Mouse (Mus musculus): Measurements from ENCODE around the gene Lrrc4.

Gene Lrrc4

DNA sequence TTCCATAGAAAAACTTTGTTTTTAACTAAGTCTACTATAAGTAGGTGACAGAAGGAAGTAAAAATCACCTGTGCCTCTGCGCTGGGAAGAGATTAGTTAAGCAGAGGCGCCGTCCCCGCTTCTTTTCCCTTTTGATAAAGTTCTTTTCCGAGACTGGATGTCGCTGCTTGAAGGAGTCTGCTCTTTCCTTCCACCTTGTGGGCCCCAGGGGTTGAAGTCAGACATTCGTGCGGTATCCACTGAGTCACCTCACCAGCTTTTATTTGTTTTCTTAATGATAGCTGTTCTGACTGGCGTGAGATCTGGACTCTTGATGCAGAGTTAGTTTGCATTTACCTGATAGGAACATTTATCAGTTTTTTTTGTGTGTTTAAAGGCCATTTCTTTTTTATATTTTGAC lies 96.4 kb downstream of the Lrrc4 start:
- no peaks in the 10 kb centered on the region for H3K9me3 ChIP-seq (ENCODE audit: low read length)
- no peak overlapping the region for H3K4me3 ChIP-seq (replicated peaks; ENCODE audit: low read length)
- peaks cover 4% of the 10 kb centered on the region; the same call in 1 of the 2 replicates for H3K36me3 ChIP-seq (ENCODE audit: insufficient read depth, low read length)
- TF ChIP-seq CTCF (conservative IDR thresholded peaks at IDR 0.05; ENCODE audit: low read length): no peak
- no peak for TF ChIP-seq NANOG (IDR thresholded peaks at IDR 0.05; ENCODE audit: borderline replicate concordance, low read length)
- no peak for TF ChIP-seq POU5F1 (IDR thresholded peaks at IDR 0.05; ENCODE audit: borderline replicate concordance, low read length)
- H3K27me3 ChIP-seq (ENCODE audit: insufficient read depth, low read length): no peaks in the 10 kb centered on the region
- H3K4me1 ChIP-seq (replicated peaks; ENCODE audit: low read depth, low read length): no peaks in the 10 kb centered on the region

DNA sequence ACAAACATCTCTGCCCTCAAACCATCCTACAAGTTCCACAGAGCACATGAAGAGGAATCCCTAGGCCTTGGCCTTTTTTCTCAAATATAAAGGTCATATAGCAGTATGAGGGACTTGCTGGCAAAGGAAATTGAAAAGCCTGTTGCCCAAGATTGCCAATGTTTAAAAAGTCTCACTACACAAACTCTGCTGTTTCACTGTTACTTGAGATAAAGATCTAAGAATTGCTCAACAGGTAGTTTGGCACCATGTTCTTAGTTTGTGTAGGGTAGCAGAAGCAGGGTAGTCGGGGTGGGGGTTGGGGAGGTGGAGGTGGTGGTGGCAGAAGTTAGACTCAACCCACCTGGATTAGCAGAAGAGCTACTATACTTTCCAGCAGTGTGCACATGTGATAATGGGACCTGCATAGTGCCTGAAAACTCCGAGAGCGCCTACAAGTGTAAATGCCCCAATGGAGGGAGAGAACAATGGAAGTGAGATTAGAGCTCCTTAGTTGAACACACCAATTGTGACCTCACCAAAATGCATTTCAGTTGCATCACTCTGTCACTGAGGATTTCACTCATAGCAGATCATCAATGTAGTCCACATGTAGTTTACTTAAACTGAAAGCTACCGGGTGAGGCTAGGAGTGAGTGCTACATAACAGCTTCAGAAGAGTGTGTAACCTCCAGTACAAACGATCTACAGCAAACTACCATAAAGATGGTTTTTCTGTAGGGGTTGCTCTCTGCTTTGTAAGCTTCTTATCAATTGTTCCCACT lies 97.5 kb downstream of the Lrrc4 start:
- Histone ChIP-seq H3K4me1 (replicated peaks; ENCODE audit: low read depth, low read length) (peaks cover 10% of the 10 kb centered on the region), H3K9me3 (ENCODE audit: low read length) (no peaks in the 10 kb centered on the region), H3K27me3 (ENCODE audit: insufficient read depth, low read length) (no peaks in the 10 kb centered on the region), H3K4me3 (replicated peaks; ENCODE audit: low read length) (no peak overlapping the region), H3K36me3 (ENCODE audit: insufficient read depth, low read length) (peaks cover 4% of the 10 kb centered on the region; the same call in 1 of the 2 replicates)
- TF ChIP-seq NANOG (IDR thresholded peaks at IDR 0.05; ENCODE audit: borderline replicate concordance, low read length) (no peak), POU5F1 (IDR thresholded peaks at IDR 0.05; ENCODE audit: borderline replicate concordance, low read length) (no peak), CTCF (conservative IDR thresholded peaks at IDR 0.05; ENCODE audit: low read length) (no peak)

GRCm38 (mm10) chr6:28731246-28731645 lies 100.3 kb downstream of the Lrrc4 start:
- 0 out of 2 replicates have a peak, but pooled peaks cover 9% of the 10 kb centered on the region for H3K36me3 ChIP-seq (ENCODE audit: insufficient read depth, low read length)
- H3K4me3 ChIP-seq (replicated peaks; ENCODE audit: low read length): no peak overlapping the region
- H3K9me3 ChIP-seq (ENCODE audit: low read length): no peaks in the 10 kb centered on the region
- H3K27me3 ChIP-seq (ENCODE audit: insufficient read depth, low read length): no peaks in the 10 kb centered on the region
- TF ChIP-seq POU5F1 (IDR thresholded peaks at IDR 0.05; ENCODE audit: borderline replicate concordance, low read length) (no peak), CTCF (conservative IDR thresholded peaks at IDR 0.05; ENCODE audit: low read length) (no peak), NANOG (IDR thresholded peaks at IDR 0.05; ENCODE audit: borderline replicate concordance, low read length) (no peak)
- H3K4me1 ChIP-seq (replicated peaks; ENCODE audit: low read depth, low read length): peaks cover 15% of the 10 kb centered on the region

DNA sequence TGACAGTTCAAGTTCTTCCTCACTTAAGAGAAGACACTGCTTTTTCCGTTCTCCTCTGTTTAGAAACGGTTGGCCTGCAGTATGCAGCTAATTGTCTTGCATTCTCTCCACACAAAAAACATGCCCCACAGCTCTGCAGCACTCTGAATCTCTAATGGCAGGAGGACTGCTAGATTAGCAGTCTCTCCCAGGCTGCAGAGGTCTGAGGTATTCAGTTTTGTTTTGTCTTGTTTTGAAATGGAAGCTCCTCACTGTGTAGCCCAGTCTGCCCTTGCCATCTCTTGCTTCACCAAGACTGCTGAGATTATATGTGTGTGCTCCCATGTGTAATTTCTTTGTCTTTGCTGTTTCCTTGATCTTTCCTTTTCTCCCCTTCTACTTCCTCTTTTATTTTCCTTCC lies 101.9 kb downstream of the Lrrc4 start:
- Histone ChIP-seq H3K27me3 (ENCODE audit: insufficient read depth, low read length) (no peaks in the 10 kb centered on the region), H3K4me3 (replicated peaks; ENCODE audit: low read length) (no peak overlapping the region), H3K9me3 (ENCODE audit: low read length) (no peaks in the 10 kb centered on the region), H3K36me3 (ENCODE audit: insufficient read depth, low read length) (peaks cover 17% of the 10 kb centered on the region), H3K4me1 (replicated peaks; ENCODE audit: low read depth, low read length) (peaks cover 18% of the 10 kb centered on the region)
- no peak for TF ChIP-seq NANOG (IDR thresholded peaks at IDR 0.05; ENCODE audit: borderline replicate concordance, low read length)
- TF ChIP-seq CTCF (conservative IDR thresholded peaks at IDR 0.05; ENCODE audit: low read length): no peak
- no peak for TF ChIP-seq POU5F1 (IDR thresholded peaks at IDR 0.05; ENCODE audit: borderline replicate concordance, low read length)

DNA sequence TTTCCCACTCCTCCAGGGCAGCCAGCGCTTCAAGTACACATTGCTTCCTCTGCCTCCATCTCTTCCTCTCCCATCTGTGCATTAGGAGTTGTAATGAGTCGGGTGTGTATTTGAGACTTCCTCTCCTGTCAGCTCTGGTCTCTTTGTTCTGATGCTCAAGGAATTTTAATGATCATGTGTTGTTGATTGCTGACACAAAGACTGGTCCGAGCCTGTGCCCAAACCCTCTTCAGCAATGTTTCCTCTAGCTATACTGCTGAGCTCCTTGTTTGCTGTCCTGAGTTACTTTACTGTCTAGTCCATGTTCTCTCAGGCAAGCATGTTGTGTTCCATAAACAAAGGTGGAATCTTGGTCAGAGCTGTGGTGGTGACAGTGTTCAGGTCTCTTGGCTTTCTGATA lies 102.3 kb downstream of the Lrrc4 start:
- TF ChIP-seq POU5F1 (IDR thresholded peaks at IDR 0.05; ENCODE audit: borderline replicate concordance, low read length) (no peak), CTCF (conservative IDR thresholded peaks at IDR 0.05; ENCODE audit: low read length) (no peak), NANOG (IDR thresholded peaks at IDR 0.05; ENCODE audit: borderline replicate concordance, low read length) (peak; percentile 52; the same call in 1 of the 2 replicates)
- Histone ChIP-seq H3K36me3 (ENCODE audit: insufficient read depth, low read length) (peaks cover 17% of the 10 kb centered on the region), H3K4me1 (replicated peaks; ENCODE audit: low read depth, low read length) (peaks cover 22% of the 10 kb centered on the region), H3K9me3 (ENCODE audit: low read length) (no peaks in the 10 kb centered on the region), H3K4me3 (replicated peaks; ENCODE audit: low read length) (no peak overlapping the region), H3K27me3 (ENCODE audit: insufficient read depth, low read length) (no peaks in the 10 kb centered on the region)

GRCm38 (mm10) chr6:28724776-28725175 lies 106.8 kb downstream of the Lrrc4 start:
- TF ChIP-seq CTCF (conservative IDR thresholded peaks at IDR 0.05; ENCODE audit: low read length) (no peak), POU5F1 (IDR thresholded peaks at IDR 0.05; ENCODE audit: borderline replicate concordance, low read length) (no peak), NANOG (IDR thresholded peaks at IDR 0.05; ENCODE audit: borderline replicate concordance, low read length) (no peak)
- no peaks in the 10 kb centered on the region for H3K27me3 ChIP-seq (ENCODE audit: insufficient read depth, low read length)
- peaks cover 32% of the 10 kb centered on the region for H3K4me1 ChIP-seq (replicated peaks; ENCODE audit: low read depth, low read length)

DNA sequence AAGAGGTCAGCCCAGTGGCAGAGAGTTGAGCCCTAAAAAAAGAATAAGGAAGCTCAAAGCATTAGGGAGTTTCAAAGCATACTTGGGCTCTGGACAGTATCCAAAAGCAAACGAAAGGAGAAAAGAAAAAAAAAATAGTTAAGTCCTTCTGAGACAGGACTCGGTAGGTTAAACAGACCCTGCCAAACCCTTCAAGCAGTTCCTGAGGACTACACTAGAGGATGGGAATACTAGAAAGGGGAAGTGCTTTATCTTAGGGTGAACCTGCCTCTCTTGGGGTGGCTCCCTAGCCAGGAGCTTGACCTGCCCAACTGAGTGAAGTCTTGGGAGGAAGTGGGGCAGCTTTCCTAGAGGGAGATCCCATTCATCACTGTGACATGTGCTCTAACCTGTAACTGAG lies 108.5 kb downstream of the Lrrc4 start:
- H3K9me3 ChIP-seq (ENCODE audit: low read length): no peaks in the 10 kb centered on the region
- no peaks in the 10 kb centered on the region for H3K27me3 ChIP-seq (ENCODE audit: insufficient read depth, low read length)
- no peak for TF ChIP-seq POU5F1 (IDR thresholded peaks at IDR 0.05; ENCODE audit: borderline replicate concordance, low read length)
- no peak for TF ChIP-seq NANOG (IDR thresholded peaks at IDR 0.05; ENCODE audit: borderline replicate concordance, low read length)
- peaks cover 21% of the 10 kb centered on the region for H3K4me1 ChIP-seq (replicated peaks; ENCODE audit: low read depth, low read length)
- H3K4me3 ChIP-seq (replicated peaks; ENCODE audit: low read length): no peak overlapping the region
- H3K36me3 ChIP-seq (ENCODE audit: insufficient read depth, low read length): peaks cover 17% of the 10 kb centered on the region

More at GRCm38 (mm10) chr6:28724776-28725175, 106.8 kb downstream of the Lrrc4 start:
- H3K9me3 ChIP-seq (ENCODE audit: low read length): no peaks in the 10 kb centered on the region
- H3K4me3 ChIP-seq (replicated peaks; ENCODE audit: low read length): no peak overlapping the region
- peaks cover 17% of the 10 kb centered on the region for H3K36me3 ChIP-seq (ENCODE audit: insufficient read depth, low read length)

- Histone ChIP-seq H3K9me3 (ENCODE audit: low read length) (no peaks in the 10 kb centered on the region), H3K27me3 (ENCODE audit: insufficient read depth, low read length) (no peaks in the 10 kb centered on the region), H3K4me1 (replicated peaks; ENCODE audit: low read depth, low read length) (peaks cover 21% of the 10 kb centered on the region), H3K4me3 (replicated peaks; ENCODE audit: low read length) (no peak overlapping the region), H3K36me3 (ENCODE audit: insufficient read depth, low read length) (peaks cover 6% of the 10 kb centered on the region)
- no peak for TF ChIP-seq POU5F1 (IDR thresholded peaks at IDR 0.05; ENCODE audit: borderline replicate concordance, low read length)
- no peak for TF ChIP-seq NANOG (IDR thresholded peaks at IDR 0.05; ENCODE audit: borderline replicate concordance, low read length)
- no peak for TF ChIP-seq CTCF (conservative IDR thresholded peaks at IDR 0.05; ENCODE audit: low read length)
Measured at GRCm38 (mm10) chr6:28720391-28721171, 111.0 kb downstream of the Lrrc4 start.
